Mouse (Mus musculus) frontal cortex, postnatal 10 days (tissue): ENCODE measurements at regions not wholly inside any gene's neighbourhood (a gene's known extent, or its start where the extent isn't known, plus 50 kb on each side); places are given as distances from the start of the nearest gene placed in this dataset.

Source experiments
- DNase-seq, 2 experiments: peaks; one replicate each; pipeline ENCODE4 v3.0.0; 2022; ENCODE audit warnings: low spot score in 2 of 2, mixed read lengths in 1 of 2

DNA sequence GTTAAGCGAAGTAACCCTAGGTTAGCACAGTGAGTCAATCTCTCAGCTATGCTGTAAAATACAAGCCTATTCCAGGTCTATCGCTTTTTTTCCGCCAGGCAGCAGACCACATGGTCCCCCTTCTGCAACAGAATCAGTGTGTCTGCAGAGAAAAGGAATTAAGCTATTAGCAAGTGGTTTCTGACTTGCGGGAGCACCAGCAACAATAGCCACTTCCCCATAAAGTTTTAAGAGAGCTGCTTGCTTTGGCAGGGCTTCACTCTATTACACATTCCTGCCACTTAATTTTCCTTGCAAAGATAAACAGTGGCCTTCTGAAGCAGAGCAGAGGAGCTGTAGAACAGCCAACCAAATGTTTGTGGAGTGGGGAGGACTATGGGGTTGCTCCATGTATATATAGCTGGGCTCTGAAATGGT is 59.8 kb upstream of the Osmr start:
- DNase-seq = no peak

GRCm38 (mm10) chr15:6941491-6941890 is 66.7 kb upstream of the Osmr start:
- no peak for DNase-seq

GRCm38 (mm10) chr15:6949236-6949635 is 74.5 kb upstream of the Osmr start:
- no peak for DNase-seq

DNA sequence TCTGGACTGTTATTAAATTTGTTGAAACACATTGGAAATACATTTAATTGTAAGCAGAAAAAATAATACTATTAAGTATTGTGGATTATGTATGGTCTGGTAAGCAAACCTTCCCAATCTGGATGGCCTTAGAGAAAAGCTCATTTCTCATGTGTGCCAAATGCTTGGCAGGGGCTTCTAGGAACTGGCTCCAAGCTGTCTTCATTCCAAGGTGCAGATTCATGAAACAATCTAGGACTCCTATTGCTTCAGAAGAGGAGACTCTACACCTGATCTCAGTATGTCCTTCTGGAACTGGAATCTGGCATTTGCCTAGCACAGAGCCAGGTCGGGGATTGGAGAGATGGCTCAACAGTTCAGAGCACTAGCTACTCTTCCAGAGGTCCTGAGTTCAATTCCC is 74.9 kb upstream of the Osmr start:
- DNase-seq = no peak

DNA sequence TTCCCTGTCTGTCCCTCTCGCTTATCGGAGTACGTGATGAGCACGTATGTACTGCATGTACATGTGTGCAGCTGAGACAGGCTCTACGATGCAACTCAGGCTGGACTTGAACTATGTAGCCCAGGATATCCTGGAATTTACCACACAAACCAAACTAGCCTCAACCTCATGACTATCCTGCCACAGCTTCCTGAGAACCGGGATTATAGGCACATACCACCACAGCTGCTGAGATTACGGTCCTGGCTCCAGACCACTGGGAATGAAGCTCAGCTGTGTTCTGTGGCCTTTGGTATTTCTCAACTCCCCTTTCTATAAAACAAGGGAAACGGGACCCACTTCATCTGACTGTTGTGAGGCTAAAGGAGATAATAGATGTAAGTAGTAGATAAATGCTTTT is 75.7 kb upstream of the Osmr start:
- DNase-seq = no peak

- DNase-seq = no peak
Observed at GRCm38 (mm10) chr15:6953556-6953955, 78.8 kb upstream of the Osmr start.

- no peak for DNase-seq
Observed at GRCm38 (mm10) chr15:6953970-6954791, 79.4 kb upstream of the Osmr start.

DNA sequence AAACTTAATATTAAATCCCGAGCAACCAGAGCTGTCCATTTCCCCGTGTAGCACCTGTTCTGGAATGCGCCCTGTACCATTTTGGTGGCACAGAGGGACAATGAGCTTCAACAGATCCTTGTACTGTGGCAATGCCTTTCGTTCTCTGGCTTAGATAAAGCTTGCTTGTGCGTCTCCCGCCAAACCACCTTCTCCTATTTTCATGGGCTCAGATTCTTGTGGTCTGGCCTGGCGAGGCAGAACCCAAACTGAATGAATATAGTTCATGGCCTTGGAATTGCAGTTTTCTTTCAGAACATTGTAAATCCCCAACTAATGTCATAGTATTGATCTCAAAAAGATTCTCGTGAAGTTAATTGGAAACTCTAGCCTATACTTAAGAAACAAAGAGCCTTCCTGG is 85.1 kb upstream of the Osmr start:
- DNase-seq = no peak

DNA sequence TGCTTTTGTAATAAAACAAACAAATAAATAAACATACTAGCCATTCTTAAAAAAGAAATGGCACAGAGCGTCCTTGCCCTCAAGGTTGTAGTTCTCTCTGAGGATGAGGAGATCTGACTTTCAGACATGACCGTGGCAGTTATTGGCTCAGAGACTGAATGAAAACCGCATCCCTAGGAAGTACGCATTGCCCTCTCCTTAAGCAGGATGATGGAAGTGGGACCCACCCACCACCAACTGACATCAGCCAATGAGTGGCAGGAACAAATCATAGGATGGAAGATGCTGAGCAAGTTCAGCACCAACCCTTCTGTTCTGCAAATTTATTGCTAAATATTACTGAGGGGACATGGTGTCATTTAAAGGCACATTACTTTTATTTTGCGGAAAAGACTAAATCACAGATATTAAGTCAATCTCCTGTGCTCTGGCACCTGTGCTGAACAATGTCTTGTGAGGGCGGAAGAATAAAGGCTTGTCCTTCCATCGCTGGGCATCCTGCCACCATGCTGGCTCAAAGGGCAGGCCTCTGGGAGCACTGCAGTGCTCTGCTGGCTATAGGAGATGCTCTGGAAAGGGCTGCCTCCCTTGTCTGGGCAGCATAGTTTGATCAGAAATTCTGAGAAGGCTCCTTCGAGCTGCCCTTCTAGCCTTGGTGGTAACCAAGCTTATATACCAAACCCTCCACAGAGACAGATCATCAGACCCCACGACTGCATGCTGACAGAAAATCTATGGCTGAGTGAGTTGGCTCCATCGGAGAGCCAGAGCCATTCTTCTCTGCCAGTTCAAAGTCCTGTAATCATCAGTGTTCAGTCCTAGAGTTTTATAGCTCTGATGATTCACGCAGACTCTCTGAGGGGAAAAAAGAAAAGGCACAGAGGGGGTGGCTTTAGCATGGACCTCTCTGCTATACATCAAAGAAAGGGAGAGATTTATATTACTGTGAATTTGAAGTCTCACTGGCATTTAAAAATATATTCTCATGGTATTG is 86.3 kb upstream of the Osmr start:
- no peak for DNase-seq

- DNase-seq = no peak
Observed at GRCm38 (mm10) chr15:6964635-6965034, 89.9 kb upstream of the Osmr start.

DNA sequence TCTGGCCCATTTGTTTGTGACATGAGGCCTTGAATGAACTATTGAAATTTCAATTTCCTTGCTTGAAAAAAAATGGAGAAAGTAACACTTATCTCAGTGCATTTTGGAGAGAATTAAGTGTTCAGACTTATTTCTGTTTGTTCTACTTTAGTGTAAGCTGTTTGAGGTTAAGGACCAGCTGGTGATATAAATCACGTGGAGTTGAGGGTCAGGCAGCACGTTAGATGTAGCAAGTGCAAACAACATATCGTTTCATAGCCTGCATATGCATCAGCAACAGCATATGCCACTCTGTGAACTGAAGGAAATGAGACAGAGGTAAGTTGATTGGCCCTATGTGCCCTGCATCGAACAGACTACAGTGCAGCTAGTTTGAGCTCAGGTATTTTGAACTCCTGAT is 90.7 kb upstream of the Osmr start:
- no peak for DNase-seq

DNA sequence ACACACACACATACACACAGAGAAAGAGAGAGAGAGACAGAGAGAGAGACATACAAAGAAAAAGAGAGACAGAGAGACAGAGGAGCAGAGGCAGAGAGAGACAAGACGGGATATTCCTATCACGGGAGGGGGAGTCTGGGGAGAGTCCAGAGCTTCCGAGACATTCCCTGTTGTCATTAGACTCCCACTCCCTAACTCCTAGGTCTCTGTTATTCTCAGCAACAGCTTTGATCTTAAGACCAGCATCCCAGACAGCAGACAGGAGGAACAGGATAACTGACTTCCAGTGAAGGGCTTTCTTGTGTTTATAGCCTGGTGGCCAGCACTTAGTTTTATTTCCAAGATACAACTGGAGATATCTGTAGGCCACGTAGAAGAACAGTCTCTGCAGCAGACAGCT is 99.6 kb upstream of the Osmr start:
- no peak for DNase-seq

DNA sequence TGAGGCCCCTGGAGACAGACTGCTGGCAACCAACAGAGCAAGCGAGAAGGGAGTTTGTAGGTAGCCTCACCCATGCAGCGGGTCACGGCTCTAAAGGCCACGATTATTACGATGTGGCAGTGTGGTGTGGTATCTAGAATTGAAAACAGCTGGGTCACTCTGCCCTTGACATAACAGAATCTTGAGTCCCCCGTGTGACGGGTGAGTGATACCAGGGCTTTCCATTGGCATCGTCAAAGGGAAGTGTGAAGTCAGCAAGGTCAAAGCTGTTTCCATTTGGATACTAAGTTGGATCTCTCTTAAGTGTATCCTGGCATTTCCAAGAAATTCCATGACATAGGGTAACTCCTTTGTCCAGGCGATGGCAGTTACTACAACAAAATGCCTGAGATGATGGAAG is 106.7 kb upstream of the Osmr start:
- DNase-seq = no peak

GRCm38 (mm10) chr15:6983320-6983719 is 107.1 kb upstream of the Lifr start:
- DNase-seq = no peak

GRCm38 (mm10) chr15:6988187-6988586 is 102.2 kb upstream of the Lifr start:
- peak; percentile 56 to 74 for DNase-seq

DNA sequence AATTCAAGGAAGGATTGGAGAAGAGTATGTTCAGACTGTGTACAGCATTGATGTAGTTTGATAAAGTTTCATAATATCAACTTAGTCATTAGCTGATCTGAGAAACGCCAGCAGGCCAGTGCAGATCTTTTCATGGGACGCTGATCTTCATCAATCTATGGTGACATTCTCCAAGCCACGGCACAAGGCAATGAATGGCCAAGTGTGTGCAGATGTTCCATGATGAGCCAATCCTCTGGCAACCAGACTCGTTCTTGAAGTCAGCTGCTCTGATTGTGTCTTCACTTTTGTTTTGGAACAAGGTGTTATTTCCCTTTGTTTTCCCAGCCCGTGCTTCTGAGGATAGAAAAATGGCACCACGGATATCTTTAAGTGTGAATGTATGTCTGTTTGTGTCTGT is 101.3 kb upstream of the Lifr start:
- DNase-seq = no peak

- DNase-seq = no peak
Observed at GRCm38 (mm10) chr15:6993226-6993625, 97.2 kb upstream of the Lifr start.

- no peak for DNase-seq
Observed at GRCm38 (mm10) chr15:6995246-6995645, 95.2 kb upstream of the Lifr start.

DNA sequence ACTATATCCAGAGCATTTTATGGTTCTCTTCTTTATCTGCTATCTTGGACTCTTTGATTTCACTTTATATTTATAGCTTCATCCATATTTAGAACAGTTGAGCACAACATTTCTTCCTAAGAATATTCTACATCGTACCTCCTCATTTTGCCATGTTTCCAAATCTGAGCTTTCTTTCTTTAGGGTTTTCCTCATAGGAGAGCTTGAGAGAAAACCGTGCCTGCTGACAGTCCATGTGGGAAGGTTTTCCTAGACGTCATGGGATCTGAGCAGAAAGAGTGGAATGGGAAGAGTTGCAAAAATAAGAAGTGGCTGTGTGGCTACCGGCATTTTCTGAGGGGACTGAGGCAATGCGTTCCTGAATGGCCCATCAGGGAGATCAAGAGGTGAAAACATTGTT is 92.5 kb upstream of the Lifr start:
- DNase-seq = no peak

DNA sequence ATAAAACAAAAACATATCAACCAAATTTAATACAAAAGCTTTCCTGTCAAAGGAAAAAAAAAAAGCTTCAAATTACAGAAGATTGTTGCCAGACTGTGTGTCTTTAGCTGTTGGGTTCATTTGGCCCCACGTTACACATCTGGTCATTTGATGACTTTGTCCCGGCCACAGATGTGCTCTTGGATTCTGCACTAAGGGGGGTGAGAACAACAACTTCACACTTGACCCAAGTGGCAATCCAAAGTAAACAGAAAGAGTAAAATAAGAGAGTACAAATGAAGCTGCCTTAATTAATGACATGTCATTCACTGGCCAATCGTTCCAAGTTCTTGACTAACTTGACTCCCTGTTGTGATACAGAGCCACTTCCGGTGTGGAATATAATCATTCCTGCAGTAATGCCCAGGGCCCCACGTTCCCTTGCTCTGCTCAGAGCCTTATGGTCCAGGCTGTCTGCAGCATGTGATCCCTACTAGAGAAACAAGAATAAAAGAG is 91.8 kb upstream of the Lifr start:
- no peak for DNase-seq

- DNase-seq = no peak
Observed at GRCm38 (mm10) chr15:6999667-7000066, 90.7 kb upstream of the Lifr start.

DNA sequence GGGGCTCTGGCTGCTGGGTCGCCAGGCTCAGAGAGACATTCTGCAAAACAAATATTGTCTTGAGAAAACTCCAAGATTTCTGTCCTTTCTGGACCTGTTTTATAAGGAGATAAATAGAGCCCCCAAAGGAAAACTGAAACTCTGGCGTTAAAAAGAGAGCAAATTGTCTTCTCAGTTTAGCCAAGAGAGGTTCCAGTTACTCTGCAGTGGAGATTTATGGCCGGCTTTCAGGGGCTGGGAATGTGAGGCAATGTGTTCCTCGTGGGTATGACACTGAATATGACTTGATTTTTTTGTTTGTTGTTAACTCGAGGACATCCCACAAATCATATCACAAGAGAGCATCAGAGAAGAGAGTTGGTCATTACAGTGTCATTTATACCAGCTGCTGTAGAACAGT is 88.2 kb upstream of the Lifr start:
- DNase-seq = no peak

GRCm38 (mm10) chr15:7003311-7003710 is 87.1 kb upstream of the Lifr start:
- no peak for DNase-seq
